Mouse (Mus musculus): Measurements from ENCODE around the gene Ms4a13.
"Not testable (repeated sequence)": the region's sequence is repeated elsewhere in the genome, so short reads cannot be mapped to it uniquely, and the experiment has no call there.

Gene Ms4a13

GRCm38 (mm10) chr19:11196546-11196945, at the start of gene Ms4a13:
Ms4a13 (minus strand) TSS chr19:11196737.
- no peaks in the 10 kb centered on the region for H3K36me3 ChIP-seq (ENCODE audit: control insufficient read depth, insufficient read depth, low read length, poor library complexity, severe bottlenecking)
- no peaks in the 10 kb centered on the region for H3K27me3 ChIP-seq (ENCODE audit: control insufficient read depth, insufficient read depth, low read length, poor library complexity, severe bottlenecking)
- no peak for DNase-seq (ENCODE audit: low read depth, low spot score)

DNA sequence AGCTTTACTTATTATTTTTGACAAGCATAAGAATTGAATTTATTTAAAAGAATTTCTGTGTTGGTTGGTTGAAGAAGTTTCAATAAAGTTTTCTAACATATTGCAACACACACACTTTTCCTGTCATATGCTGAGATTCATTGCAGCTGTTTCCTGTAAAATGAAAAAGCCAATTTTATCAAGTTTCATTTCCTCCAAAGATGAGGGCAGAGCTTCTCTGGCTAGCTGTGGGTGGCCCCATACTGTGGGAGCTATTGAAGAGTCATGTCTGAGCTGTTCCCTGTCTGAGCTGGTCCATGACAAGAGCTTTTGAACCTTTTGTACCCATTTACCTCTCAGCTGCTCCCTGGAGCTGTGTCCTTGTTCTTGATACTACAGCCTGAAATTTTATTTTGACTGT, 47.7 kb upstream of the Ms4a13 start:
- Histone ChIP-seq H3K27me3 (ENCODE audit: control insufficient read depth, insufficient read depth, low read length, poor library complexity, severe bottlenecking) (no peaks in the 10 kb centered on the region), H3K36me3 (ENCODE audit: control insufficient read depth, insufficient read depth, low read length, poor library complexity, severe bottlenecking) (no peaks in the 10 kb centered on the region)
- DNase-seq (ENCODE audit: low read depth, low spot score) = peak; percentile 83

- no peak for DNase-seq (ENCODE audit: low read depth, low spot score)
- Histone ChIP-seq H3K36me3 (ENCODE audit: control insufficient read depth, insufficient read depth, low read length, poor library complexity, severe bottlenecking) (no peaks in the 10 kb centered on the region), H3K27me3 (ENCODE audit: control insufficient read depth, insufficient read depth, low read length, poor library complexity, severe bottlenecking) (no peaks in the 10 kb centered on the region)
Observed at GRCm38 (mm10) chr19:11242560-11242959, 46.0 kb upstream of the Ms4a13 start.

DNA sequence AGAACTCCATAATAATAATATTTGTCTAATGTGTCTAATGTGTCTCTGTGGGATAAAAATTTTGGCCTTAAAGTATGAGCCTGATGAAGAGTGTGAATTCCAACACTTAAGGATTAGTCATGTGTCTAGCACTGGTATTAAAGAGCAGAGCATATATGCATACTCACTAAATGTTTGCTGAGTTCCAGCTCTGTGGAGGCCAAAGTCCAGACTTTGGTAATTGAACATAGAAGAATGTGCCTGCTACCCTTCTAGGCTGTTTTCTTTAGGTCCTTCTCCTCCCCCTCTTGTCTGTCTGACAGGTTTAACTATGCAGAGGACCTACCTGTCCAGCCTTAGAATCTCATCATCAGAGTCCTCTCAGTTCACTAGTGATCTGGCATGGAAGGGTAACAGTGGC, 39.3 kb upstream of the Ms4a13 start:
- Histone ChIP-seq H3K27me3 (ENCODE audit: control insufficient read depth, insufficient read depth, low read length, poor library complexity, severe bottlenecking) (no peaks in the 10 kb centered on the region), H3K36me3 (ENCODE audit: control insufficient read depth, insufficient read depth, low read length, poor library complexity, severe bottlenecking) (no peaks in the 10 kb centered on the region)
- DNase-seq (ENCODE audit: low read depth, low spot score) = no peak

DNA sequence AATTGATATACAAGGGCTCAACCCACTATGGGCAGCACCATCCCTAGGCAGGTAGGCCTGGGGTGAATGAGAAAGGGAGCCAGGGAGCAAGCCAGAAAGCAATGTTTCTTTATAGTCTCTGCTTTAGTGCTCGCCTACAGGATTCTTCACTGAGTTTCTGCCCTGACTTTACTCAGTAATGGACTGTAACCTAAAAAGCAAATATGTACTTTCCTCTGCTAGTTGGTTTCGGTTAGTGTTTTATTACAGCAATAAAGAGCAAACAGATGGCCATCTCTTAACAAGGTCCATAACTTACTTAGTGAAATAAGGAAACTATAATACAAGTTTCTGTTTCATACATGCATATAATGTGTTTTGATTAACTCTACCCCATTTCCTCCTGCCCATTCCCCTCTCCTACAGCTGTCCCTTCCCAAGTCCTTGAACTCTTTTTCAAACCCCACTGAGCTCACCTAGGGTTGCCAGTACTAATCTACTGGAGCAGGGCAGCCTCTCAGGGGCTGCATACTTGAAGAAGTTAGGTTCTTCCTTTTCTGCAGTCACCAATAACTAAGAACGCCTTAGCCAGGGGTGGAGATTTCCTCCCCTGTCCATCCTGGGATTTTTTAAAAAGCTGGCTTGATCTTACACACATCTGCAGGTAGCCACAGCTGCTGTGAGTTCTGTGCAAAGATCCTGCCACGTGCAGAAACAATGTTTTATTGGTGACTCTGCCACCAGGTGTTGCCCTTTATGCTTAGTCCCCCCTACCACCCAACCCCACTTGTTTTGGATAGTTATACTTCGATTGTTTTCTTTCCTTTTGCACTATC, 38.6 kb upstream of the Ms4a13 start:
- H3K27me3 ChIP-seq (ENCODE audit: control insufficient read depth, insufficient read depth, low read length, poor library complexity, severe bottlenecking) = no peaks in the 10 kb centered on the region
- no peak for DNase-seq (ENCODE audit: low read depth, low spot score)
- H3K36me3 ChIP-seq (ENCODE audit: control insufficient read depth, insufficient read depth, low read length, poor library complexity, severe bottlenecking) = no peaks in the 10 kb centered on the region

DNA sequence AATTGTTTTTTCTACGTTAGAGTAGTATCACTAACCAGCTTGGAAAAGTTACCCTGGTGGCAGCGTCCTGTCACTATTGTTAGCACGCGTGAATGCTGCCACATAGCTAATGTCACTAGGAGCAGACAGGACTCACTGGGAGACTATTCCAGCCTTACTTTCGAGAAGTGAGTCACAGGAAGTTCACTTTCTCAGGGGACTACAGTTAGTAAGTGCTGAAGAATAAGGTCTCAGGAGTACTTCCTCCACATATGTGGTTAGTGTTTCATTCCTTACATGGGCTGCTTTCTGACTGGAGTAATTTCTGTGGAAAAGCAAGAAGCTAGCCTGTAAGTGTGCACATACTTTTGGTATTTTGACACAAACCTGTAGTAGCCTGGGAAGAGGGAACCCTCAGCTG, 37.7 kb upstream of the Ms4a13 start:
- DNase-seq (ENCODE audit: low read depth, low spot score) = no peak
- Histone ChIP-seq H3K36me3 (ENCODE audit: control insufficient read depth, insufficient read depth, low read length, poor library complexity, severe bottlenecking) (no peaks in the 10 kb centered on the region), H3K27me3 (ENCODE audit: control insufficient read depth, insufficient read depth, low read length, poor library complexity, severe bottlenecking) (no peaks in the 10 kb centered on the region)

- H3K36me3 ChIP-seq (ENCODE audit: control insufficient read depth, insufficient read depth, low read length, poor library complexity, severe bottlenecking) = no peaks in the 10 kb centered on the region
- no peak for DNase-seq (ENCODE audit: low read depth, low spot score)
- H3K27me3 ChIP-seq (ENCODE audit: control insufficient read depth, insufficient read depth, low read length, poor library complexity, severe bottlenecking) = no peaks in the 10 kb centered on the region
Observed at GRCm38 (mm10) chr19:11232348-11232747, 35.8 kb upstream of the Ms4a13 start, which contains the start of gene Ms4a12. Ms4a12 (minus strand) TSS chr19:11232448.

DNA sequence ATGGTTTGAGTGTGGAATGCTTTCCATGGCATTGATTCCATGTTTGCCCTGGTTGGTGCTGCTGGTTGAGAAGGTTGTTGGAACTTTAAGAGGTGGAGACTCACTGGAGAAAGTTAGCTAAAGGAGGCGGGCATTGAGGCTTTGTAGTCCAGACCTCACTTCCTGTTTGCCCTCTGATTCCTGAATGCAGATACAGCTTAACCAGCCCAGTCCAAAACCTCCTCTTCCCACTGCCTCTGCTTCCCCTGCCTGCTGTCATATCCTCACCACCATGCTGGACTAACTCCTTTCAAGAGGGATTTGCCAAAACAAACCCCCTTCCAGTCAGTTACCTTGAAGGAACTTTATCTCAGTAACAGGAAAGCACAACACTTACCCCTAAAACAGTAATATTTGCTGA, 4.0 kb downstream of the Ms4a13 start:
- Histone ChIP-seq H3K36me3 (ENCODE audit: control insufficient read depth, insufficient read depth, low read length, poor library complexity, severe bottlenecking) (no peaks in the 10 kb centered on the region), H3K27me3 (ENCODE audit: control insufficient read depth, insufficient read depth, low read length, poor library complexity, severe bottlenecking) (no peaks in the 10 kb centered on the region)
- no peak for DNase-seq (ENCODE audit: low read depth, low spot score)

GRCm38 (mm10) chr19:11184121-11184520, 12.4 kb downstream of the Ms4a13 start:
- peak; percentile 86 for DNase-seq (ENCODE audit: low read depth, low spot score)
- Histone ChIP-seq H3K27me3 (ENCODE audit: control insufficient read depth, insufficient read depth, low read length, poor library complexity, severe bottlenecking) (no peaks in the 10 kb centered on the region), H3K36me3 (ENCODE audit: control insufficient read depth, insufficient read depth, low read length, poor library complexity, severe bottlenecking) (no peaks in the 10 kb centered on the region)

DNA sequence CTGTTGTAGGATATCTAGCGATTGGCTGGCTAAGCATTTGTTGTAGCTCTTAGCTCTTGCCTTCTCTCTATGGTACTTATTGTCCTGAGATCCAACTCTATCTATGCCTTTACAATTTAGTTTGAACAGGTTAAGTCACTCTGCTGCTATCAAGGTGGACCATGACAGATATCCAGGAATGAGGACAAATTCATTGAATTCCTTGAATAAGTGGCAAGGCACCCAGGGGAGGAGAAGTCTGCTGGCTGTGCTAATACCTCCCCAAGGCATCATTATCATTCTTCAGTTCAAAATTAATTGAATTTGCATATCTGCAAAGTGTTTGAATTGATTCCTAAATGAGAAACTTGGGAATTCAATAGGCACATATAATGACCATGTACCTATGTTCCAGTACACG, 19.1 kb downstream of the Ms4a13 start:
- Histone ChIP-seq H3K27me3 (ENCODE audit: control insufficient read depth, insufficient read depth, low read length, poor library complexity, severe bottlenecking) (no peaks in the 10 kb centered on the region; the same call in 1 of the 2 replicates), H3K36me3 (ENCODE audit: control insufficient read depth, insufficient read depth, low read length, poor library complexity, severe bottlenecking) (no peaks in the 10 kb centered on the region)
- no peak for DNase-seq (ENCODE audit: low read depth, low spot score)

GRCm38 (mm10) chr19:11165172-11165571, 31.4 kb downstream of the Ms4a13 start, which contains the start of gene 1700025F22Rik:
1700025F22Rik (minus strand) TSS chr19:11165320.
- DNase-seq (ENCODE audit: low read depth, low spot score) = peak; percentile 71
- no peaks in the 10 kb centered on the region for H3K36me3 ChIP-seq (ENCODE audit: control insufficient read depth, insufficient read depth, low read length, poor library complexity, severe bottlenecking)
- H3K27me3 ChIP-seq (ENCODE audit: control insufficient read depth, insufficient read depth, low read length, poor library complexity, severe bottlenecking) = no peaks in the 10 kb centered on the region; the same call in 1 of the 2 replicates

GRCm38 (mm10) chr19:11157890-11158289, 38.6 kb downstream of the Ms4a13 start:
- not testable (repeated sequence) for H3K36me3 ChIP-seq (ENCODE audit: control insufficient read depth, insufficient read depth, low read length, poor library complexity, severe bottlenecking); DNase-seq (ENCODE audit: low read depth, low spot score); H3K27me3 ChIP-seq (ENCODE audit: control insufficient read depth, insufficient read depth, low read length, poor library complexity, severe bottlenecking)

DNA sequence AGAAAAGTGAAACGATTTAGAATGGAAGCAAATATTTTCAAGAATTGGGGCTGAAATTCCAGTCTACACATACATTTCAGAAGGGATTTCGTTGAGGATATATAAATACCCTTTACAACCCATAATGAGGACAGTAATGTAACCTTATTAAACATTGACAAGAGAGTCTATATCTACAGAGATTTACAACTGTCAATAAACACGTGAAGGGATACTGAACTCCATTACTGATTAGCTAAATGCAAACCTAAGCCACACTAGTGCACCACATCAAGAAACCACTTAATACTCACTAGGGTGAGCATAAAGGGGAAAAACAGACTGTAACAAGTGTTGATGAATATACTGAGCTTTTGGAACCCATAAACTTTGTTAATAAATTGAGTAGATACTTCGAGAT, 61.2 kb downstream of the Ms4a13 start:
- no peaks in the 10 kb centered on the region for H3K27me3 ChIP-seq (ENCODE audit: control insufficient read depth, insufficient read depth, low read length, poor library complexity, severe bottlenecking)
- DNase-seq (ENCODE audit: low read depth, low spot score) = no peak
- no peaks in the 10 kb centered on the region for H3K36me3 ChIP-seq (ENCODE audit: control insufficient read depth, insufficient read depth, low read length, poor library complexity, severe bottlenecking)

DNA sequence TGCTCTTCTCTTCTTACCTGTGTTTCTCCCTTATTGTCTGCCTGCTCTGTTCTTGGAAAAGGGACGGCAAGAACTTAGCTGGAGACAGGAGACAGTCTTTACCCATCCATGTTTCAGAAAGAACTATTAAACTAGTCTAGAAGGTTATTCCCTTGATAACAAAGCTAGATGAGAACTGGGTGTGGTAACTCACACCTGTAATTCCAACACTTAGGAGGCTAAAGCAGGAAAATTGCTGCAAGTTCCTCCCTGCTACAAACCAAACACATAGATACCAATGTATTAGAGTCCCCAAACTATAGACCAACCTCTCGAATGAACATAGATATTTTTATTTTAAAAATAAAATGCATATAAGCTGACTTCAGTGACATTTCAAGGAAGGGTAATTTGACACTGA, 61.7 kb downstream of the Ms4a13 start:
- Histone ChIP-seq H3K27me3 (ENCODE audit: control insufficient read depth, insufficient read depth, low read length, poor library complexity, severe bottlenecking) (no peaks in the 10 kb centered on the region), H3K36me3 (ENCODE audit: control insufficient read depth, insufficient read depth, low read length, poor library complexity, severe bottlenecking) (no peaks in the 10 kb centered on the region)
- no peak for DNase-seq (ENCODE audit: low read depth, low spot score)

- DNase-seq (ENCODE audit: low read depth, low spot score); H3K27me3 ChIP-seq (ENCODE audit: control insufficient read depth, insufficient read depth, low read length, poor library complexity, severe bottlenecking): not testable (repeated sequence)
Observed at GRCm38 (mm10) chr19:11130776-11131175, 65.8 kb downstream of the Ms4a13 start, which contains the start of gene 1700017D01Rik. 1700017D01Rik (minus strand) TSS chr19:11130876.

More at GRCm38 (mm10) chr19:11130776-11131175, 65.8 kb downstream of the Ms4a13 start, which contains the start of gene 1700017D01Rik:
- H3K36me3 ChIP-seq (ENCODE audit: control insufficient read depth, insufficient read depth, low read length, poor library complexity, severe bottlenecking) = not testable (repeated sequence)
